9 mouse cellular contexts compared by ENCODE assay signal in the genomic region with DNA sequence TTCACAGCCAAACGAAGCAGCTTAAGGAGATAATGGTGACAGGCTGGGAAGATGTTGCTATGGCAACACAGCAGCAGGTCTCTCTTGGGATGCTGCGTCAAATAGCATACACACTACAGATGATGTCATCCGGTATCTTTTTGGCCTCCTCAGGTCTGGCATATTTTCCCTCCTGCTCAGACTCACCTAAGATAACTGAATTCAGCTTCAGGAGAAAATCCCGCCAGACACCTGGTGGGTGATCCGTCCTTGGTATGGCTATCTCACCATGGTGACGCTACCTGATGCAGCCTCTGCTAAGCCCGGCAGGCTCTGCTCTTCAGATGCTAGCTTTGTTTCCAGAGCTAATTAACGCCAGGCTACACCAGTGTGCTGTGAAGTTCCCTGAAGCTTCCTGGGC. TPM values are rescaled to one million over a fixed set of nuclear protein-coding genes. Genes with fewer than 3 reads are reported as not detected.
DNase-seq lines count a peak whose midpoint lies in the region; ATAC-seq and TF ChIP-seq lines count a peak whose summit lies in the region.
"Had no signal": no experiment of that assay in that cellular context is flagged by ENCODE, and none has a peak within 500 bp of the region (broad histone marks: within the 10 kb centered on the region; RNA-seq: fewer than 3 reads in every experiment).

No protein-coding gene starts in this region.

- H3K36me3 ChIP-seq in forebrain, embryonic 11.5 days (ENCODE audit: control insufficient read depth, insufficient read depth, low read length) = no peaks in the 10 kb centered on the region
- no peaks in the 10 kb centered on the region for H3K36me3 ChIP-seq in neural tube, embryonic 14.5 days (ENCODE audit: control insufficient read depth, insufficient read depth, low read length)

- peak; percentile 68 to 75 for DNase-seq in cerebellum, adult 2 months
- DNase-seq in forebrain, embryonic 11.5 days (ENCODE audit: low spot score) = peak; percentile 61
- DNase-seq in layer of hippocampus, postnatal 36 days = peak; percentile 48 to 57
- DNase-seq in liver (no peak), adipocyte (ENCODE audit: low spot score) (no peak)
- no peak for DNase-seq in kidney, adult 8-10 months
- DNase-seq in heart, adult 8-10 months (ENCODE audit: low spot score) = no peak

- TF ChIP-seq POLR2A in cerebellum, adult 2 months (IDR thresholded peaks at IDR 0.05; ENCODE audit: borderline replicate concordance, insufficient read depth, low read length) = no peak

- ATAC-seq in forebrain, embryonic 11.5 days (replicated peaks; ENCODE audit: low FRiP score) = peak; percentile 52
- ATAC-seq in neural tube, embryonic 14.5 days (ENCODE audit: low read depth) = peak; percentile 73

- no peaks in the 10 kb centered on the region for H3K9me3 ChIP-seq in forebrain, embryonic 11.5 days (ENCODE audit: control insufficient read depth, low read length)
- H3K9me3 ChIP-seq in neural tube, embryonic 14.5 days (ENCODE audit: control insufficient read depth, low read length) = no peaks in the 10 kb centered on the region

- H3K4me2 ChIP-seq in forebrain, embryonic 11.5 days (ENCODE audit: low read depth, low read length, severe bottlenecking) = peak overlapping the region; percentile 29; the same call in 1 of the 2 replicates
- H3K4me2 ChIP-seq in neural tube, embryonic 14.5 days (ENCODE audit: low read depth, low read length) = peak overlapping the region; percentile 39; the same call in 1 of the 2 replicates

- H3K9ac ChIP-seq in forebrain, embryonic 11.5 days (ENCODE audit: low read length) = 0 out of 2 replicates have a peak overlapping the region, but pooled peaks have one; percentile 35
- H3K9ac ChIP-seq in neural tube, embryonic 14.5 days (replicated peaks; ENCODE audit: low read depth, low read length) = peak overlapping the region; percentile 52

- H3K4me3 ChIP-seq in cerebellum, adult 2 months (replicated peaks; ENCODE audit: insufficient read depth, low read depth, low read length) = no peak overlapping the region
- no peak overlapping the region for H3K4me3 ChIP-seq in forebrain, embryonic 11.5 days (ENCODE audit: low read depth, low read length)
- H3K4me3 ChIP-seq in neural tube, embryonic 14.5 days (ENCODE audit: low read depth, low read length) = no peak overlapping the region

- TF ChIP-seq CTCF in cerebellum, adult 2 months (IDR thresholded peaks at IDR 0.05; ENCODE audit: borderline replicate concordance, insufficient read depth, low read depth, low read length) = no peak

- H3K4me1 ChIP-seq in cerebellum, adult 2 months (ENCODE audit: control insufficient read depth, insufficient read depth, low read length) = peaks cover 13% of the 10 kb centered on the region; the same call in 1 of the 2 replicates
- H3K4me1 ChIP-seq in forebrain, embryonic 11.5 days (replicated peaks; ENCODE audit: control insufficient read depth, insufficient read depth, low read length) = peaks cover 38% of the 10 kb centered on the region
- H3K4me1 ChIP-seq in neural tube, embryonic 14.5 days (ENCODE audit: control insufficient read depth, insufficient read depth, low read length) = peaks cover 42% of the 10 kb centered on the region

- H3K27me3 ChIP-seq in cerebellum, adult 2 months (ENCODE audit: control insufficient read depth, insufficient read depth, low read length) = no peaks in the 10 kb centered on the region
- H3K27me3 ChIP-seq in forebrain, embryonic 11.5 days (ENCODE audit: control insufficient read depth, insufficient read depth, low read length) = no peaks in the 10 kb centered on the region
- H3K27me3 ChIP-seq in neural tube, embryonic 14.5 days (ENCODE audit: control insufficient read depth, insufficient read depth, low read length) = no peaks in the 10 kb centered on the region

- H3K27ac ChIP-seq in cerebellum, adult 2 months (ENCODE audit: insufficient read depth, low read length) = peak overlapping the region; percentile 2; the same call in 1 of the 2 replicates
- H3K27ac ChIP-seq in forebrain, embryonic 11.5 days (ENCODE audit: low read depth, low read length) = peak overlapping the region; percentile 89
- H3K27ac ChIP-seq in neural tube, embryonic 14.5 days (ENCODE audit: low read depth, low read length) = peak overlapping the region; percentile 99

- 7% methylated on average over 8 of the region's 8 CpGs for WGBS in cerebellum, adult 2 months
- WGBS in forebrain, embryonic 11.5 days = 6% methylated on average over 8 of the region's 8 CpGs
- 8% methylated on average over 8 of the region's 8 CpGs for WGBS in neural tube, embryonic 14.5 days

RNA-seq across cellular contexts. Expression of gene T2, which starts 12.8 kb away (rescaled TPM):
- 0.80 and 1.0 TPM in 2 replicates for polyA plus RNA-seq in cerebellum, adult 2 months (2012; rRNA removed)
- 0.33 and 0.59 TPM in 2 replicates for polyA plus RNA-seq in forebrain, embryonic 11.5 days (2014; fragmentation: Nextera tagmentation; extraction: Ambion mirVana)
- total RNA-seq in layer of hippocampus, postnatal 36 days (2021) = under 1 TPM; 0.27 to 0.73 TPM
- polyA plus RNA-seq in neural tube, embryonic 14.5 days (2014; fragmentation: Nextera tagmentation; extraction: Ambion mirVana) = 0.81 and 0.96 TPM in 2 replicates
- total RNA-seq in heart, adult 8-10 months (2022) = under 1 TPM; 0.14 to 0.60 (median 0.41) TPM
- total RNA-seq: gastrocnemius, postnatal 4 days had no signal

RNA-seq across cellular contexts. Expression of gene Prr18, which starts 31.3 kb away (rescaled TPM):
- polyA plus RNA-seq in cerebellum, adult 2 months (2012; rRNA removed) = 57.9 and 78.1 TPM in 2 replicates
- 1.2 and 1.6 TPM in 2 replicates for polyA plus RNA-seq in forebrain, embryonic 11.5 days (2014; fragmentation: Nextera tagmentation; extraction: Ambion mirVana)
- total RNA-seq in layer of hippocampus, postnatal 36 days (2021) = 10 to 100 TPM; 19.2 to 23.7 TPM
- 17.0 and 20.6 TPM in 2 replicates for polyA plus RNA-seq in neural tube, embryonic 14.5 days (2014; fragmentation: Nextera tagmentation; extraction: Ambion mirVana)
- under 1 TPM in 2 of 4 experiments, not detected in 2; 0.06 to 0.17 TPM for total RNA-seq in heart, adult 8-10 months (2022)

RNA-seq across cellular contexts. Expression of gene Sft2d1, which starts 57.7 kb away (rescaled TPM):
- polyA plus RNA-seq in cerebellum, adult 2 months (2012; rRNA removed) = 116 and 118 TPM in 2 replicates
- 54.8 and 69.1 TPM in 2 replicates for polyA plus RNA-seq in forebrain, embryonic 11.5 days (2014; fragmentation: Nextera tagmentation; extraction: Ambion mirVana)
- total RNA-seq in layer of hippocampus, postnatal 36 days (2021) = 10 to 100 TPM; 62.9 to 65.1 TPM
- polyA plus RNA-seq in neural tube, embryonic 14.5 days (2014; fragmentation: Nextera tagmentation; extraction: Ambion mirVana) = 149 and 195 TPM in 2 replicates
- 10 to 100 TPM; 14.4 to 18.8 (median 16.2) TPM for total RNA-seq in heart, adult 8-10 months (2022)

Comparison
In these comparisons a context has a peak if more than half of its experiments do, and no peak if none do; other contexts are left out.
1. DNase-seq: peak in cerebellum, adult 2 months (2 of 2), forebrain, embryonic 11.5 days (single experiment) and layer of hippocampus, postnatal 36 days (2 of 2); none in liver (single experiment), kidney, adult 8-10 months (0 of 2), heart, adult 8-10 months (single experiment) and adipocyte (single experiment).
2. H3K27ac ChIP-seq: peak in every context shown above with its lines; median percentile 99 in neural tube, embryonic 14.5 days; 89 in forebrain, embryonic 11.5 days; 2 in cerebellum, adult 2 months.